Mouse (Mus musculus) myocyte (in vitro differentiated cells): ENCODE measurements around the gene Cend1.

Source experiments
- CEBPB ChIP-seq: IDR thresholded peaks from 2 replicates; pipeline ENCODE4 v1.6.1; 2011; ENCODE audit warnings: mild to moderate bottlenecking, moderate library complexity; ENCODE audit not compliant: poor library complexity, insufficient read depth, severe bottlenecking
- E2F4 ChIP-seq: IDR thresholded peaks from one replicate; pipeline ENCODE4 v1.6.1; 2011; ENCODE audit warnings: mild to moderate bottlenecking, control low read depth, moderate library complexity; ENCODE audit not compliant: insufficient read depth
- MAX ChIP-seq: IDR thresholded peaks from one replicate; pipeline ENCODE4 v1.6.1; 2011; ENCODE audit warnings: low read depth, mild to moderate bottlenecking, control low read depth
- MYOG ChIP-seq, 3 experiments: IDR thresholded peaks; one replicate each; pipeline ENCODE4 v1.6.1; 2011; ENCODE audit warnings: control low read depth in 2 of 3, low read depth in 2 of 3, mild to moderate bottlenecking in 2 of 3; ENCODE audit not compliant: insufficient read length in 2 of 3, control insufficient read depth in 1 of 3, insufficient read depth in 1 of 3
- POLR2A ChIP-seq: IDR thresholded peaks from one replicate; pipeline ENCODE4 v1.6.1; 2011; ENCODE audit warnings: low read depth, mild to moderate bottlenecking, control low read depth, moderate library complexity; ENCODE audit not compliant: insufficient read length
- POLR2AphosphoS2 ChIP-seq: IDR thresholded peaks from one replicate; pipeline ENCODE4 v1.6.1; 2011; ENCODE audit warnings: low read depth, control low read depth; ENCODE audit not compliant: insufficient read length
- TCF3 ChIP-seq: IDR thresholded peaks from one replicate; pipeline ENCODE4 v1.6.1; 2011; ENCODE audit warnings: low read depth, control low read depth; ENCODE audit not compliant: insufficient read length
- USF1 ChIP-seq: IDR thresholded peaks from one replicate; pipeline ENCODE4 v1.6.1; 2011; ENCODE audit warnings: low read depth, mild to moderate bottlenecking, control low read depth, moderate library complexity

DNA sequence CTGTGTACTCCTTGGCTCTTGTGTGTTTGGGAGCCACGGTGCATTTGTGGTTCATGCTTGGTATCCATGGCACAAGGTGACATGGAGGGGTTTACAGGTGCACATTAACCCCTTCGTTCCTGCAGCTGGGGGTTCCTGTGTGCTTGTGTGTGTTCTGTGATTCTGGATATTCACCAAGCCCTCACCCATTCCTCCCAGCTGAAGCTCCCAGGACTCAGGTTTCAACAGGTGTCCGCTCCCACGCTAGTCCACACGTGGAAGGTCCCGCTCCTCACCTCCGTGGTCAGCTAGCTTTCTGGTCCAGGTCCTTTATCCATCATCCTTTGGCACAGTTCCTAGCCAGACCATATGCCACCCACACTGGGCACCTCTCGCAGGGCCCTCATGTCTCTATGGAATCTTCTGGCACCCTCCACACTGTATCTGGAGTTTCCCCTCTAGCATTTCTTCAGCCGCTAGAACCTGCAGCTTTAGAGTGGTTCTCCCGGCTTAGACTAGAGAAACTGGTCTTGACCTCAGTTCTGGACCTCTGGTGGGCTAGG, 37.4 kb upstream of the Cend1 start:
- TF ChIP-seq POLR2A (no peak), POLR2AphosphoS2 (no peak), MAX (no peak), E2F4 (no peak), MYOG (IDR thresholded peaks at IDR 0.05; ENCODE audit: control insufficient read depth in 1 of 3, insufficient read depth in 1 of 3, insufficient read length in 2 of 3, low read depth in 2 of 3) (no peak), TCF3 (no peak), CEBPB (no peak), USF1 (no peak)
